Mouse (Mus musculus): ENCODE data around the gene Fsip1.

GRCm38 (mm10) chr2:118174558-118175383 is 82.0 kb downstream of the Fsip1 start:
- TF ChIP-seq POLR2A (IDR thresholded peaks at IDR 0.05; ENCODE audit: insufficient read length, low read depth) (no peak), CEBPB (IDR thresholded peaks at IDR 0.05; ENCODE audit: insufficient read depth, poor library complexity, severe bottlenecking) (no peak), TCF12 (IDR thresholded peaks at IDR 0.05; ENCODE audit: insufficient read depth, poor library complexity, severe bottlenecking) (no peak), REST (IDR thresholded peaks at IDR 0.05; ENCODE audit: insufficient read depth, insufficient read length) (no peak), USF1 (IDR thresholded peaks at IDR 0.05; ENCODE audit: low read depth) (no peak), POLR2AphosphoS2 (IDR thresholded peaks at IDR 0.05; ENCODE audit: insufficient read length, low read depth) (no peak)
